Mouse (Mus musculus) G1E-ER4 (cell line): Measurements from ENCODE around the gene Lsm3. TPM values are rescaled to one million over a fixed set of nuclear protein-coding genes. Genes with fewer than 3 reads are reported as not detected.

ENCODE experiments used
- GATA1 ChIP-seq: IDR thresholded peaks from one replicate; pipeline ENCODE4 v1.8.0; 2012; ENCODE audit warnings: low read length, inconsistent platforms
- polyA plus RNA-seq: library from polyadenylated mRNA; stranded (reverse); fragments of >175 nt; gene quantifications from 2 replicates; pipeline ENCODE4 v1.2.3, GENCODE M21; 2012

Lsm3 gene
- polyA plus RNA-seq = 9.7 and 13.3 TPM in 2 replicates

DNA sequence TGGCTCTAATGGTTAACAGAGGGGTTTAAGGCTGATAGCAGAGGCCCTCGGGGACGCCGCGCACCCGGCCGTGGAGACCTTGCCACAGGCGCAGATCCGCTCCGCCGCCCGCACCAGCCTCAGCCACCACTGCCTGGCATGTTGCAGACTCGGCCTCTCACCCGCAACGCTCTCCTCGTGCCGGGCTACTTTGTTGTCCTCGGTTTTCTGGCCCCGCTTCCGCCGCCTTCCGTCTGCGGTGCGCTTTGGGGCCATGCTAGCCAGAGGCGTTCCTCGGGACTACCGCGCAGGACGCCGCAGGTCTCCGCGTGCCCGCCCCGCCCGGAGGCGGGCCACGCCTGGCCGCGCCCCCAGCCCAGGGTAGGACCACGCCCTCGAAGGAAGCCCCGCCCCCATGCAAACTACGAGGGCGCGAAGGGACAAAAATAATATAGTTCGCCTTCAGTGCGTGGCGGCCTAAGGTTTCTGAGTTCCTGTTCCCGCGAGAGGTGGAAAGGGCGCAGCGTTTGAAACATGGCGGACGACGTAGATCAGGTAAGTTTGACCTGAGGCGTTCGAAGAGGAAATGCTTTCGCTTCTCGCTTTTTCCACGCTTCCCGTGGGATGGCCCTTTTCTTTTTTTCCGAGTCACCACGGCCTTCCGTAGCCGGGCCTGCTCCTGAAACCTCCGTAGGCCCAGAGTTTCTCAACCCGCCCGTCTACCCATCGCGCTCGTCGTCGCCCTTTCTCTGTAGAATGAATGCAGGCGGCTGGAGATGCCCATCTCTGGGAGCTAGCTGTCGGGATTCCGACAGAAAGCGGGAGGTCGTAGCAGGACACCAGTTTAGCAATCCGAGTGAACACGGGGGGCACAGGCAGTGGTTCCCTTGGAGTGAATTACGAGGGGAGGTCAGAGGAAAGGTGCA, at the start of gene Lsm3, which contains the start of gene Xpc:
Lsm3 (plus strand) TSS at position 384 of the 905 bp plus-strand sequence.
Xpc (minus strand) TSS at position 344 of the 905 bp plus-strand sequence.
- no peak for TF ChIP-seq GATA1

GRCm38 (mm10) chr6:91467106-91467505, 48.6 kb upstream of the Lsm3 start:
- TF ChIP-seq GATA1 = no peak

DNA sequence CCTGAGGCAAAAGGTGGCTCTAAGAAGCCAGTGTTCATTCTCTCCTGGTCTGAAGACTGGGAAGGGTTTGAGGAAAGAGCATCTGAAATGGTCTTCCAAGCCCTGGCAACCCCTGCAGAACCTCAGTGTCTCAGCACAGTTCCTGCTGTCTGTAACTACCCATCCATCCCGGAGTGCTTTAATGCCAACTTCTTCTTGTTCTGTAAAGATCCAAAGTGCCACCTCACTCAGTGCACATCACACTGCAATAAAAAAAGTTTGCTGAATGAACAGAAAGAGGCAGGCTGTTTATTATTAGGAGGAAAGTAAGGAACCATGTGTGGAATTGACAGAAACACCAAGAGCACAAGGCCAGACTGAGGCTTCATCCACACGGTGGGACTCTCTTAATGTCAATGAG, 45.0 kb upstream of the Lsm3 start:
- TF ChIP-seq GATA1 = no peak

DNA sequence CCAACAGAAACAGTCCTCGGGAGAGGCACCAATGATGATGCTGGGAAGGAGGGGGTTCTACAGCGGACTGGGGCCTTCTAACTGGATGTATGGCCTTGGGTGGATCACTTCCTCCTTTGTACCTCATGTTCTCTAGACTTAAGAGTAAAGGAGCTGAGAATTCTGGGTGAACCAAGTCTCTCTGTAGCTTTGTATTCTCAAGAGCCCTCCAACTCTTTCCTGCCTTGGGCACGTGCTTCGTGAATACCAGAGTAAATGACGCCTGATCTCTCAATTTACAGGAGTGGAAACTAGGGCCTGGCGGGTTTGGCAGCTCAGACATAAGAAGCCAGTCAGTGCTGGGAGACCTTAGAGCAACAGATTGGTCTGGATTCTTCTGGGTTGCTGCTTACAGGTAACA, 43.4 kb upstream of the Lsm3 start:
- TF ChIP-seq GATA1 = no peak

GRCm38 (mm10) chr6:91472868-91473804, 42.6 kb upstream of the Lsm3 start, which contains the start of the genes Chchd4 and Tmem43:
Gene Chchd4 (minus strand): TSS chr6:91473546.
Gene Tmem43 (plus strand): TSS chr6:91473703.
- TF ChIP-seq GATA1 = no peak

DNA sequence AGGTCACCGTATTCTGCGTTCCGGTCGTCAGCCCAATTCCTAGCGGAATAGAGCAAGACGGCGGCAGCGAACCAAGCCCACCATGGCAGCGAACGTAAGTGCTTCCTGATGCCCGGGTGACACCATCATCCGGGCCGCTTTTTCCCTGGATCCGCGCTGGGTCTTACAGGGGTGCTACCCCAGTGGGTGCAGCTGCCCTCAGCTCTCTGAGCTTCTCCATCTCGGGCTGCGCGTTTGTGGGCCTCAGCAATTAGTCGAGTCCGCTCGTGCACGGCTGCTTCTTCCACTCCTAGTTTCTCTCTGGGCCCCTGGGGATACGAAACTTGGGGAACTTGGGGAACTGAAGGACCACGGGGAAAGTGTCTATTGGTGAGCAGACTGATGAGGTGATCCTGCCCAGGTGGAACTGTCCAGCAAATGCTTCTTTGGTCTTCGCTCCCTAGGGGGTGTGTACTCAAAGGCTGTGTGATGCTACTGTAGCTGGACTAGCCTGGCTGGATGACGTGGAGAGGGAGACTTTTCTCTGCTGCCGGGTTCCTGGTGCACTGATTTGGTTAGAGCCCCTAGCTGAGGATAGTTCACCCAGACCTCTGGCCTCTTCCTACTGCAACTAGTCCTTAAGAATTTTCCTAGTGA, 41.8 kb upstream of the Lsm3 start:
- no peak for TF ChIP-seq GATA1

- no peak for TF ChIP-seq GATA1
Observed at GRCm38 (mm10) chr6:91474441-91475190, 41.1 kb upstream of the Lsm3 start.

- TF ChIP-seq GATA1 = no peak
Observed at GRCm38 (mm10) chr6:91476541-91476940, 39.2 kb upstream of the Lsm3 start.

DNA sequence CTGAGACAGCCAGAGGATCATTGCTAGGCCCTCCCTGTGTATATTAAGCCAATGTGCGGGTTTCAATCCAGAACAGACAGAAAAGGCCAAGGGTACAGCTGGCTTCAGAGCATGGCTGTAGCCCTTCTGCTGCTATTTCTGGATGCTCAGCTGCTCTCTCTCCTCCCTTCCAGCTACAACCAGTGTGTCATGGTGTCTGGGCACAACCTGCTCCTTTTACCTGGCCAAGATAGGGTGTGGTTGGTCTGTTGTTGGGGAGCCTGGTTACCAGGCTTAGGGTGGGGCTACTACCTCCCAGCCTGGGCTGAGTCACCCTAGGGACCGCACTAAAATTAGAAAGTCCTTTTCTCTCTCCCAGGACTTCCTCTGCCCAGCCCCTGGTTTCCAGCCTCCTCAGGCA, 32.4 kb upstream of the Lsm3 start:
- TF ChIP-seq GATA1 = no peak

- no peak for TF ChIP-seq GATA1
Observed at GRCm38 (mm10) chr6:91486736-91487453, 28.8 kb upstream of the Lsm3 start.

DNA sequence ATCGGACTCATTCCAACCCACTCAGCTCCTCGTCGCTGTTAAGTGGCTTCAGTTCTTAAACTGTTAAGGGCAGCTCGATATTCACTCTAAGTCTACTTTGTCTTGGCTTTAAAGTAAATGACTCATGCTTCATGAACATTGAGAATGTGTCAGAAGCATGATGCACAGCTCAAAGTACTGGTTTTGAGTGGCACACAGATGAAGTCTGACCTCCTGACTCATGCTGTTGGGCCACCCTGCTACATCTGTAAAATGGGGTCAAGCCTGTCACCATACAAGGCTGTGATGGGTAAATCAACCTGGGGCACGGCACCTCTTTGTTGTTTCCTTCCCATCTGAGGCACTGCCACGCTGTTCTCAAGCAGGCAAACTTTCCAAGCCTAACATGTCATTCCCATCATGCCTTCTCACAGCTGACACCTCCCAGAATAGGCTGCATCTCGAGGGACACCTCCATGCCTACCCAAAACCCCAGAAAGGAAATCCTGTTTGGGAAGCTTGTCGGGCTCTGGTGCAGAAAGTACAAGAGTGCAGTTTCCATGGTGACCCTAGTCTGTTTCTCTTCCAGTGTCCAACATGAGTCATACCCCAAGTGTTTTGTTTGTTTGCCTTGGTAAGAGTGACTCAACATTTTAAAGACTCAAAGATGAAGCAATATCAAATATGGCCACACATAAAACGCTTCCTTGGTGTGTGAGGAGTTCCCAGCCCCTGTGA, 27.1 kb upstream of the Lsm3 start:
- no peak for TF ChIP-seq GATA1

GRCm38 (mm10) chr6:91489872-91490271, 25.9 kb upstream of the Lsm3 start:
- TF ChIP-seq GATA1 = no peak

DNA sequence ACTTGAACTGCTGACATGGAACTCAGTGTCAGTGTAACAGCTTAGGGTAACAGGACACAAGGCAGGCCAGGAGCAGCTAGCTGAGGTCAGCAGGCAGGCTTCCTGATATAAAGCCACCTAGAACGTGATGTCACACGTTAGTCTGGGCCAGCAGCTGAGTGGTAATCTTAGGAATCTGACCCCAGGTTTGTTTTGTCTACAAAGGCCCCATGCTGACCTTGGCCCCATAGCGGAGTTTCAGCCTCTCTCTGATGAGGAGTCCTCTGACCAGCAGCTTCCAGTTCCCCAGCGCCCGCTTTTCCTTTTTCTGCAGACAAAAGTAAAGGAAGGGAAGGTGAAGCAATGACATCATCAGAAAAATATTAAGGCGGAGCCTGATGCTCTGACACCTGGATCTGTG, 24.7 kb upstream of the Lsm3 start:
- TF ChIP-seq GATA1 = no peak
